Mouse (Mus musculus): ENCODE results near the gene Aldh18a1.

Gene Aldh18a1

DNA sequence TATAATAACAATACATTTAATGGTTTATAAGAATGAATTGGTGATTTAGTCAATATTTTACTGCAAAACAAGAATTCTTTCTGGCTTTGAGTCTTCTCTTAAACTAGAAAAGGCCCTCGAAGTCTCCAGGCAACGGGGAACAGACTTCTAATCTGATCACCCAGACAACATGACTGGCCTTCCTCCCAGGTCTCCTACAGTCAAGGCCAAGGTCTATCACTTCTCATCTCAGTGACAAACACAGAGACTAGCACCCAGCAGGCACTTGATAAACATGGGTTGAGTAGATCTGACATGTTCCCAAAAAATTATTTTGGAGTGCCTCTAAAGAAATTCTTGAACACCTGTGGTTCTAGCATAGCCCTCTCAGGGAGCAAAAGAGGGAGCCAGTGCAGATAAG, 57.9 kb downstream of the Aldh18a1 start:
- TF ChIP-seq POU5F1 (IDR thresholded peaks at IDR 0.05; ENCODE audit: borderline replicate concordance, low read length) = no peak
- no peak for TF ChIP-seq CTCF (conservative IDR thresholded peaks at IDR 0.05; ENCODE audit: low read length)
- no peak for TF ChIP-seq NANOG (IDR thresholded peaks at IDR 0.05; ENCODE audit: borderline replicate concordance, low read length)
- Histone ChIP-seq H3K27me3 (ENCODE audit: insufficient read depth, low read length) (peaks cover 12% of the 10 kb centered on the region), H3K9me3 (ENCODE audit: low read length) (no peaks in the 10 kb centered on the region), H3K36me3 (ENCODE audit: insufficient read depth, low read length) (no peaks in the 10 kb centered on the region), H3K4me1 (replicated peaks; ENCODE audit: low read depth, low read length) (no peaks in the 10 kb centered on the region), H3K4me3 (replicated peaks; ENCODE audit: low read length) (no peak overlapping the region)

DNA sequence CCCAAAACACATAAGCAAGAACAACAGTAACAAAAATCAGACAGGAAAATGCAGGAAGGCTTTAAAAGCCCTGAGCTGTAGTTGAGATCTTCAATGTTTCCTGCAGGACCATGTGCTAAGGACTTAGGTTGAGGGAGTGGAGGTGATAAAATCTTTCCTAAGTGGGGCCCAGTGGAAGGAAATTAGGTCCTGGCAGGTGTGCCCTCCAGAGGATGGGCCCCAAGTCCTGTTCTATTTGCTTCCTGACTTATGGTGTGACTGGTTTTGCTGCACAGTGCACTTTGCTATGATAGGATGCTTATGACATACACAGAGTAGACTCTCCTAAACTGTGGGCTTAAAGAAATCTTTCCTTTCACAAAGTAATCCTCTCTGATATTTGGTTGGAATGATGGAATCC, 60.0 kb downstream of the Aldh18a1 start:
- H3K36me3 ChIP-seq (ENCODE audit: insufficient read depth, low read length) = no peaks in the 10 kb centered on the region
- H3K4me1 ChIP-seq (replicated peaks; ENCODE audit: low read depth, low read length) = no peaks in the 10 kb centered on the region
- peaks cover 7% of the 10 kb centered on the region; the same call in 1 of the 2 replicates for H3K27me3 ChIP-seq (ENCODE audit: insufficient read depth, low read length)
- TF ChIP-seq NANOG (IDR thresholded peaks at IDR 0.05; ENCODE audit: borderline replicate concordance, low read length) (no peak), CTCF (conservative IDR thresholded peaks at IDR 0.05; ENCODE audit: low read length) (no peak), POU5F1 (IDR thresholded peaks at IDR 0.05; ENCODE audit: borderline replicate concordance, low read length) (no peak)
- no peak overlapping the region for H3K4me3 ChIP-seq (replicated peaks; ENCODE audit: low read length)
- H3K9me3 ChIP-seq (ENCODE audit: low read length) = no peaks in the 10 kb centered on the region

DNA sequence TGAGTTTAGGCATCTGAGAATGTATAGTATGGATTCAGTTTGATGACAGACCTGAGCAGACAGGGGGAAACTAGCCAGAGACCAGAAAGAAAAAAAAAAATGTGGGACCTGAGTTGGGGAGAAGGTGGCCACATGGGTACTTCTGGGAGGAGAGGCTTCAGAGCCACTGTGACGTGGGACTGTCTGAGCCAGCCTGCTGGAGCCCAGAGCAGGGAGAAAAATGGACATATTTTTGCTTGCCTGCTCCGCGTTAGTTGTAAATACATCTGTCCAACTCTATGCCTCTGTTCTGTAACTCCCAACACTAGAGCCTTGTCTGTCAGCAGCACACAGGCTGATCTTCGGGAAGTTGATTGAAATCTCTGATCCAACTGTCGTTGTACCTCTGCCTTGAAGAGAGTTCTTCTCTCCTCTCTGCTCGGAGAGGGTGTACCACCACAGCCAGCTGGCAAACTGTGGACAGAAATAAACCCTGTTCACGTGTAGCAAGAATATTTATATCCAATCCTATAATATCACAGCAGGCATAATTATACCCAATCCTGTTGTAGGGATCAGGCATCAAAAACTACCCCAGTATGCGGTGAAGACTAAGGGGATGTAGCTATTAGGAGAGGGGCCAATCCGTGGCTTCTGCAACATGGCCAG, 61.8 kb downstream of the Aldh18a1 start:
- Histone ChIP-seq H3K4me3 (replicated peaks; ENCODE audit: low read length) (no peak overlapping the region), H3K4me1 (replicated peaks; ENCODE audit: low read depth, low read length) (no peaks in the 10 kb centered on the region), H3K36me3 (ENCODE audit: insufficient read depth, low read length) (no peaks in the 10 kb centered on the region), H3K27me3 (ENCODE audit: insufficient read depth, low read length) (peaks cover 7% of the 10 kb centered on the region; the same call in 1 of the 2 replicates), H3K9me3 (ENCODE audit: low read length) (no peaks in the 10 kb centered on the region)
- TF ChIP-seq CTCF (conservative IDR thresholded peaks at IDR 0.05; ENCODE audit: low read length) (no peak), NANOG (IDR thresholded peaks at IDR 0.05; ENCODE audit: borderline replicate concordance, low read length) (no peak), POU5F1 (IDR thresholded peaks at IDR 0.05; ENCODE audit: borderline replicate concordance, low read length) (no peak)

GRCm38 (mm10) chr19:40523431-40524005, 64.7 kb downstream of the Aldh18a1 start:
- no peak for TF ChIP-seq CTCF (conservative IDR thresholded peaks at IDR 0.05; ENCODE audit: low read length)
- no peak for TF ChIP-seq POU5F1 (IDR thresholded peaks at IDR 0.05; ENCODE audit: borderline replicate concordance, low read length)
- no peak for TF ChIP-seq NANOG (IDR thresholded peaks at IDR 0.05; ENCODE audit: borderline replicate concordance, low read length)
- no peak overlapping the region for H3K4me3 ChIP-seq (replicated peaks; ENCODE audit: low read length)
- H3K4me1 ChIP-seq (replicated peaks; ENCODE audit: low read depth, low read length) = peaks cover 6% of the 10 kb centered on the region; the same call in 1 of the 2 replicates
- H3K36me3 ChIP-seq (ENCODE audit: insufficient read depth, low read length) = no peaks in the 10 kb centered on the region
- no peaks in the 10 kb centered on the region for H3K9me3 ChIP-seq (ENCODE audit: low read length)
- peaks cover 7% of the 10 kb centered on the region; the same call in 1 of the 2 replicates for H3K27me3 ChIP-seq (ENCODE audit: insufficient read depth, low read length)

DNA sequence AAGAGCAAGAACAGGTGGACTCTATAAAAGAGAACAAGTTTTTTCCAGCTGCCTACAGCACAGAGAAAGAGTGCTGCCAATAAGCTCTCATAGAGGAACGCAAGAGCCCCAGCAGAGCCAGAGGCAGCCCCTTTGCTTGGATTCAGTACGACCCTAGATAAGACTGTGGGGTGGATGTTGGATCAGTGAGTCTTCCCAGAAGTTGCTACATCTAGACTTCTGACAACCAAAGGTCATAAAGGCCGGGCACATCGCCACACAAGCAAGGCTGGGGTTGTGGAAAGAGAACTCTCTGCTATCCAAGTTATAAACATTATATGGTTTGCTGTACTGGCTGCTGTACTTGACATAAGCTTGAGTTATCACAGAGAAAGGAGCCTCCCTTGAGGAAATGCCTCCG, 67.9 kb downstream of the Aldh18a1 start:
- no peaks in the 10 kb centered on the region for H3K27me3 ChIP-seq (ENCODE audit: insufficient read depth, low read length)
- H3K4me3 ChIP-seq (replicated peaks; ENCODE audit: low read length) = no peak overlapping the region
- H3K9me3 ChIP-seq (ENCODE audit: low read length) = no peaks in the 10 kb centered on the region
- H3K36me3 ChIP-seq (ENCODE audit: insufficient read depth, low read length) = no peaks in the 10 kb centered on the region
- peaks cover 6% of the 10 kb centered on the region; the same call in 1 of the 2 replicates for H3K4me1 ChIP-seq (replicated peaks; ENCODE audit: low read depth, low read length)
- no peak for TF ChIP-seq NANOG (IDR thresholded peaks at IDR 0.05; ENCODE audit: borderline replicate concordance, low read length)
- no peak for TF ChIP-seq CTCF (conservative IDR thresholded peaks at IDR 0.05; ENCODE audit: low read length)
- TF ChIP-seq POU5F1 (IDR thresholded peaks at IDR 0.05; ENCODE audit: borderline replicate concordance, low read length) = no peak

GRCm38 (mm10) chr19:40518706-40519105, 69.6 kb downstream of the Aldh18a1 start:
- Histone ChIP-seq H3K4me1 (replicated peaks; ENCODE audit: low read depth, low read length) (peaks cover 20% of the 10 kb centered on the region), H3K36me3 (ENCODE audit: insufficient read depth, low read length) (no peaks in the 10 kb centered on the region), H3K27me3 (ENCODE audit: insufficient read depth, low read length) (no peaks in the 10 kb centered on the region), H3K9me3 (ENCODE audit: low read length) (no peaks in the 10 kb centered on the region), H3K4me3 (replicated peaks; ENCODE audit: low read length) (no peak overlapping the region)
- TF ChIP-seq CTCF (conservative IDR thresholded peaks at IDR 0.05; ENCODE audit: low read length) (no peak), POU5F1 (IDR thresholded peaks at IDR 0.05; ENCODE audit: borderline replicate concordance, low read length) (no peak), NANOG (IDR thresholded peaks at IDR 0.05; ENCODE audit: borderline replicate concordance, low read length) (no peak)

- Histone ChIP-seq H3K36me3 (ENCODE audit: insufficient read depth, low read length) (no peaks in the 10 kb centered on the region), H3K4me3 (replicated peaks; ENCODE audit: low read length) (no peak overlapping the region), H3K9me3 (ENCODE audit: low read length) (no peaks in the 10 kb centered on the region), H3K27me3 (ENCODE audit: insufficient read depth, low read length) (no peaks in the 10 kb centered on the region), H3K4me1 (replicated peaks; ENCODE audit: low read depth, low read length) (peaks cover 45% of the 10 kb centered on the region)
- TF ChIP-seq POU5F1 (IDR thresholded peaks at IDR 0.05; ENCODE audit: borderline replicate concordance, low read length) (no peak), NANOG (IDR thresholded peaks at IDR 0.05; ENCODE audit: borderline replicate concordance, low read length) (no peak), CTCF (conservative IDR thresholded peaks at IDR 0.05; ENCODE audit: low read length) (no peak)
Measured at GRCm38 (mm10) chr19:40515596-40515995, 72.7 kb downstream of the Aldh18a1 start.

DNA sequence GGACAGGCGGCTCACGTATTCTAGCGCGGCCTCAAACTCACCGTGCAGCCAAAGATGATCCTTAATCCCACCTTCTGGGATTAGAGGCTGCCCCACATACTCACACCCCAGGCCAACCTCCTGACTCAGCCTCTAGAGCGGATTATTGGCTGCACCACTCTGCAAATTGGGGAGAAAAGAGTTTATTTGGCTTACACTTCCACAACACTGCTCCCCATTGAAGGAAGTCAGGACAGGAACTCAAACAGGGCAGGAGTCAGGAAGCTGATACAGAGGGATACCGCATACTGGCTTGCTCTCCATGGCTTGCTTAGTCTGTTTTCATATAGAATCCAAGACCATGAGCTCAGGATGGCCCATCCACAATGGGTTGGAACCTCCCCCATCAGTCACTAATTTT, 73.9 kb downstream of the Aldh18a1 start:
- Histone ChIP-seq H3K36me3 (ENCODE audit: insufficient read depth, low read length) (no peaks in the 10 kb centered on the region), H3K27me3 (ENCODE audit: insufficient read depth, low read length) (no peaks in the 10 kb centered on the region), H3K9me3 (ENCODE audit: low read length) (no peaks in the 10 kb centered on the region), H3K4me1 (replicated peaks; ENCODE audit: low read depth, low read length) (peaks cover 55% of the 10 kb centered on the region), H3K4me3 (replicated peaks; ENCODE audit: low read length) (peak overlapping the region; percentile 95)
- TF ChIP-seq POU5F1 (IDR thresholded peaks at IDR 0.05; ENCODE audit: borderline replicate concordance, low read length) = no peak
- no peak for TF ChIP-seq CTCF (conservative IDR thresholded peaks at IDR 0.05; ENCODE audit: low read length)
- no peak for TF ChIP-seq NANOG (IDR thresholded peaks at IDR 0.05; ENCODE audit: borderline replicate concordance, low read length)

Data from E14TG2a.4 (cell line).